Mouse (Mus musculus) kidney, postnatal 4 days (tissue): ENCODE results near the gene Ctps2.

Experiments
- DNase-seq, 2 experiments: peaks; one replicate each; pipeline ENCODE4 v3.0.0; 2021; ENCODE audit warnings: mixed read lengths in 2 of 2

Ctps2 gene

GRCm38 (mm10) chrX:162900938-162901337 is at the start of gene Ctps2:
Gene Ctps2, plus strand, starts transcription at chrX:162901238.
- DNase-seq, result no peak

DNA sequence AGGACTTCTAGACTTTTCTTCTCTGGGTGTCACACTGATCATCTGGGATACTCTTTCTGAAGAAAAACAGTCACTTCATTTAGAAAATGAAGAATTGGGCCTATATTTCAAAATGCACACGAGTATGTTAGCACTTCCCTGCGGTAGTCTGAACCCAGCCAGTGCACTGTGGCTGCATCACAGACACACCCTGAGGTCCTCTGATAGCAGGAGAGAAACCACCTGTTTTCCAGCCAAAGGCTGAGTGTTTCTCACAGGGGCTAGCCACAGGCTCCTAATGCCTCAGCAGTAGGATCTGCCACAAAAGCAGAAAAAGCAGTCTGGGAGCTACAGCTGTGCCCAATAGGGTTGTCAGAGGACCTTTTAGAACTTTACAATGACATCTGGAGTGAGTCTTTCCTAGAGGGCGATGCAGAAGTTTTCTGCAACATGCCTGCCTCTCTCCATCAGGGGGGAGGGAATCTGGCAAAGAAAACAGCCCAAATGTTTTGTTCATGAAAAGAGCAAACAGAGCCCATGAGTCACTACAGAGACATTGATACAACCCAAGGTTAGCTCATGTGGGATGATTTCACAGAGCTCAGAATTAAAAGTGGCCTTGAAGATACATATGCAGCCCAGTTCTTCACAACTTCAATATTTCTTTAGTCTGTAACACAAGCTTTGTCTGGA is 32.6 kb upstream of the Ctps2 start:
- no peak for DNase-seq

DNA sequence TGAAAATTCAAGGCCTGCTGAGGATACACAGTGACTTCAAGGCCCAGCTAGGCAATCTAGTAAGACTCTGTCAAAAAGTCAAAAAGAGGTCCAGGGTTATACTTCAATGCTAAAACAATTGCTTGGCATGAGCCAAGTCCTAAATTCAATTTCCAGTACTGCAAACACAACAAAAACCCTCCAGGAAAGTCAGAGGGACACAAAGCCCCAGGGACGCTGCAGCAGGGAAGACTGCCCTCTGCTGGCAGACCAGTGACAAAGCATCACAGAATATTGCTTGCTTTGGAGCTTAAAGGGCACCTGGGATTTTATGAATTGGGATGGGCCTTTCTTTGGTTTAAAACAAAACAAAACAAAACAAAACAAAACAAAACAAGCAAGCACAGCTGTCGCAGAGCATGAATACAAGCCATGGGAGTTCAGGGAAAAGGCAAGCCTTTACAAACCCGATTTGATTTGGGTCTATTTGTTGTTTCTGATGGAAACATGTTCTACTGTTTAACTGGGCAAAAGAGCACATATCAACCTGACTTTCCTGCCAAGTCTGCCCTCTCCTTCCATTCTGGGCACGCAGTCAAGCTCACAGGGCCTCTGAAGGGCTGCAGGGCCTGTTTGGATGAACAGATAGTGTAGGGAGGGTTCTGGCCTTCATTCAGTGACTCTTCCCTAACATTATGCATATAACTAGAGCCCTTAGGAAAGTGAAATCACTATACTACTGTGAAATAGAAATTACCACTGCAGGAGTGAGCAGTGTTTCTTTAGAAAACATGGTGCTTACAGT is 29.1 kb upstream of the Ctps2 start:
- peak; percentile 26 to 37 for DNase-seq

DNA sequence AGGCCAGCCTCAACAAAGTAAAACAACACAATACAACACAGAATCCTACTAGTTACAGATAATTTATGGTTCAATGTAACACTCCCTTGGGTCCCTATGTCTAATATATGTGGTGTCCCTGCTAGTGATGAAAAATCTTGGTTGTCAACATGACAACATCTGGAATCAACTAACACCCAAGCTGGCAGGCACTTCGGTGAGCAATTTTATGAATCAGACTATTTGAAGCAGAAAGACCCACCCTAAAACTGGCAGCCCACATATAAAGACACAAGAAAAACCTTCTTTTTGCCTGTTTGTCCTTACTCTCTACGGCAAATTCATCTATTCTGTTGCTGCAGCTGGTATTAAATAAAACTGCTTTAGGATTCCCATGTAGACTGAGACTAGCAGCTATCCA is 27.3 kb upstream of the Ctps2 start:
- no peak for DNase-seq

DNA sequence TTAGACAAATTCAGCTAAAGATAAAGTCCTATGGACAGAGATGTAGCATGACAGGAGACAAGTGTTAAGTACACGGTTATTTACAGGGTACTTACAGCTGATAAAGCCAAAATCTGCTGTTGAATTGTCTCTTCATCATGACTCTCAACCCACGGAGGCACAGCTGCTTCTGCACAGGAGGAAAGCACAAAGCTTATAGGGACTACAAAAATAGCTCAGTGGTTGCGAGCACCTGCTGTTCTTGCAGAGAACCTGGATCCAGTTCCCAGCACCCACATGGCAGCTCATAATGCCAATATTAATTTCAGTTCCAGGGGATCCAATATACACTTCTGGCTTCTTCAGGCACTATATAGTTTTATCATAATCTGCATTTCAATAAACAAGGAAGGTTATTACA is 22.8 kb upstream of the Ctps2 start:
- DNase-seq, result no peak

DNA sequence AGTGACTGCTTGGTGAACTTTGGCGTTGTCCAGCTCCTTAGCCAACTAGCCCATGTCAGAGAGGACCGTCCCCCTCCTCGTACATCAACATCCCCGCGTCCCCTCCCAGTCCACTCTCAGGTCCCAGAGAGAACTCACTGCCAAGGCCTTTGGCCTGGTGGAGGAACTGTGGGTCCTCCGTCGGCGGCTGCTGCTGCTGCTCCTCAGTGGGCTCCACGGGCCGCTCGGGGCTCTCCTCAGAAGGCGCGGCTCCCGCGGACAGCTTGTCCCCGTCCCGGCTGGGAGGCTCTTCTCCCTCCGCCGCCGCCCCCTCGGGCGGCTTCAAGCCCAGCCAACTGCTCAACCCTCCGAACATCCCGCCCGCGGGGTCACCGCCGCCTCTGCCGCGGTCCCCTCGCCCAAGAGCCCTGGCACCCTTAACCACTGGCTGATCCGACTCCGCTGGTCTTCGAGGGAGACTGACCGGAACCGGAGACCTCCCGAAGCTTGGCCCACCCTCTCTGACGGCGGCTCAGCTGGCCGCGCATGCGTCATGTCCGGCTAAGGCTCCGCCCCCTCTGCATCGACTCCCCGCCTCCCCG is 13.0 kb upstream of the Ctps2 start, which contains the start of gene Syap1:
TSS of gene Syap1 (minus strand) at position 517 of the 581 bp plus-strand sequence.
- DNase-seq, result peak; percentile 91 to 92

GRCm38 (mm10) chrX:162888575-162889223 is 12.3 kb upstream of the Ctps2 start:
- peak in 1 of 2 experiments; percentile 3 for DNase-seq

DNA sequence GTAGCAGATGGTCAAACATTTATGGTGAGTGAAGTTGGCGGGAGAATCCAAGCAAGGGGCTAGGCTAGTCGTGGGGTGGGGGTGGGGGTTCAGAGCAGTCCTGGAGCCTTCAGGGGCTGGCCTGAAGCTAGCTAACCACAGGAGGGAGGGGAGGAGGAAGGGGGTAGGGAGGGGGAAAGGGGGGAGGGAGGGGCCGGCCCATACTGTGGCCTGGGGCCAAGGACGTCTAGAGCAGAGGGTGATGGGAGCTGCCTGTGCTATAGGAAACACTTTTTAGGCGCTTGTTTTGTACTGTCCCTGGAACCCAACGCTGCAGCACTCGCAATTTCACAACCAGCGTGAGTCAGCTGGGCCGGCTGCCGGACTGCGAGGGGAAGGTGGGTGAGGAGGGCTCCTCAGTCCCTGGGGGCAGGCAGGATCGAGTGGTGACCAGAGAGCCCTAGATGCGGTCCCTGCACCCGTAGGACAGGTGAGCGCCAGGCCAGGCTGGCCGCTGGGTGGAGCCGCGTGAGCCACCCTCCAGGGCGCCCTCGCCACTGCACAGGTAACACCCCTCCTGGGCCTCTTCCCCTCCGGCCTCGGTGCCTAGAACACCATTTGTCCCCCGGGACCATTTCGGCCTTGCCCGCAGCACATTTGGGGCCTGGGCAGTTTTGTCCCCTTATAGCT is 467 bp downstream of the Ctps2 start:
- DNase-seq, result peak; percentile 65 to 74

DNA sequence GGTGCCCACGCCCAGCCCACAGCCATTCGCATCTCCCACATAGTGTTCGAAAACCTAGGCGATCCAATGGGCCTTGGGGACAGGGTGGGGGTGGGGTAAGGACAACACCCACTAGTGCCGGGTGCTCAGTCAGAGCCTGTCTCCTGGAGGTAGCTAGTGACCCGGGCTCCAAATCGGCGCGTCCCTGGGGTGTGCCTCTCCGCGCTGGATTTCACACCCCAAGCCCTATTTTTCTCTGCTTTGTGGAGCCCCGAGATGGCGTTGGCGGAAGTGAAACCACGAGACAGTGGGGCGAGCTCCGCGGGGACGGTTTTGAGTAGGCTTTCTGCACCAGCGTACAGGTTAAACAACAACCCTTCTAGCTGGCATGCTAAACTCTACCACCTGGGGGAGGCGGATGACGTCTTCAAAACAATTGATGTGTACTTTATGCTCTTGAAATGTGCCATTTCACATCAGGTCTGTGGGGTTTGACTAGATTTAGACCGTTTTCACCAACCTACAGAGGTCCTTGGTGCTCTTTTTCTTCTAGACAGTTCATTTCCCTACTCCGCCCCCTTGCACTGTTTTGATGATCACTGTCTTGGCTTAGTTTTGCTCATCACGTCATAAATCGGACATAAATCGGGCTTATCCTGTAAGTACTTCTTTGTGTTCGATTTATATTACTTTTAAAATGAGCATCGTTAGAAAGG is 1.1 kb downstream of the Ctps2 start:
- DNase-seq, result peak; percentile 46 to 69

GRCm38 (mm10) chrX:162907554-162907953 is 6.5 kb downstream of the Ctps2 start:
- DNase-seq, result no peak

DNA sequence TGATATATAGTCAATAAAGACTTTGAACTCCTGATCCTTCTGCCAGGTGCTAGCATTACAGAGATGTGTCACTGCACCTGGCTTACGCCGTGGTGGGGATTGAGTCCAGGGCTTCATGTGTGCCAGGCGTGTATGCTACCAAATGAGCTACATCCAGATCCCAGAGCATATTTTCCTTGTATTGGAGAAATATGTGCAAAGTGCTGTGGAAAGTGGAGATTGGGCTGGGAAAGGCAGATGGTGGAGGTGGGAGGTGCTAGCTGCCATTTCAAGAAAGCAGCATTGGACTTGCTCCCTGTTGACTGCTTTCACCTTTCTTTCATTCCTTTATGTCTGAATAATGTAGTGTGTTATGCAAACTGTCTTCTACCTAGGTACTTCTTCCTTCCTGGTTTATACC is 12.6 kb downstream of the Ctps2 start:
- no peak for DNase-seq

GRCm38 (mm10) chrX:162915697-162916096 is 14.7 kb downstream of the Ctps2 start:
- peak; percentile 71 to 72 for DNase-seq

GRCm38 (mm10) chrX:162921487-162922125 is 20.6 kb downstream of the Ctps2 start:
- peak in 1 of 2 experiments; percentile 2 for DNase-seq

GRCm38 (mm10) chrX:162931467-162931866 is 30.4 kb downstream of the Ctps2 start:
- no peak for DNase-seq

DNA sequence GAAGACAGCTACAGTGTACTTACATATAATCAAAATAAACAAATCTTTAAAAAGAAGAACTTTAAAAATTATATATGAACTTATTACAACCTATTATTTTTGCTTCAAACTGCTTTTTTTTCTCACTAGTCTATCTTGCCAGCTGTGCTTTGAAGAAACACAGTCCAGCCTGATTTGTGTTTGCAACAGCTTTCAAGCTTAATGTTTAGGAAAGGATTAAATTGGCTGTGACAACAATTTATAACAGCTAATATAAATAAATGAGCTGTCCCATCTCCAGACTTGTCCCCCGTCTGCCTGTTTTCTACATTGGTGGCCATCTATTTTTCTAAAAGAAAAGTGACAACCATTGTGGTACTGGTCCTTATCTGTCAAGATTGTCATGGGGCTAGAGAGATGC is 41.0 kb downstream of the Ctps2 start:
- DNase-seq, result no peak

- DNase-seq, result peak; percentile 30 to 34
These were observed 48.9 kb downstream of the Ctps2 start for GRCm38 (mm10) chrX:162949811-162950439.

- DNase-seq, result no peak
These were observed 56.9 kb downstream of the Ctps2 start for GRCm38 (mm10) chrX:162957921-162958320.

DNA sequence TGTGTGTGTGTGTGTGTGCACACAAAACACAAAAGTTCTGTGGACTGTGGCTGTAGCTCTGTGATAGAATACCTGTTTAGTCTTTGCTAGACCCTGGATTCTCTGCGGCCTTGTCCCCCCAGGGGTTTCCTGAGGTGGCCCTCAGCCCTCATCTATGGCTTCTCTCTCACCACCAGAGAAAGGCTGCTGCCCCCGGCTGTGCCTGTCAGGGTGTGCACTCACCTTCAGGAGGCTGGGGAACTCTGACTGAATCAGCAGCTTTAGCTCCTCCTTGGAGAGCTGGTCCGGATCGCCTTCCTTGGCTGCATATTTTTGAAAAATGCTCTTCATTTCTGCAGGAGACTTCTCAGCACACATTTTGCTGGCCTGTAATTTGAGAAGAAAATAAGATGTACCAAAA is 62.8 kb downstream of the Ctps2 start:
- peak; percentile 10 to 18 for DNase-seq

DNA sequence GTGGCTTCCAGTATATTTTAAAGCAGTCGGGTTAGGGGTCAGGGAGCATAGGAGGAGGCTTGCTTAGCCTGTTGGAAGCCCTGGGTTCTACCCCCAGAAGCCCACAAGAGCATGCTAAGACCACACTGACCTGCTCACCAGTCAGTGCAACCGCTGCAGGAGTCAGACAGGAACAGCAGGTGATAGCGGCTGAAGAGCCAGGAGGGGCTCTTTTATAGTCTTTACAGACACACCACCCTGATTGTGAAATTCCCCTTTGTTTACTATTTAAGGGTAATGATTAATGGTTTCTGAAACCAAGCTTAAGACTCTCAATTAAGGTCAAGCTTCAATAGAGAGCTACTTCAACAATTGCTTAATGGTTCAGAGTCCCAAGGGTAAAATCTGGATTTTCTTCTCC is 63.3 kb downstream of the Ctps2 start, which contains the start of gene S100g:
TSS of gene S100g (minus strand) at position 217 of the 400 bp plus-strand sequence.
- peak in 1 of 2 experiments; percentile 17 for DNase-seq

- DNase-seq, result no peak
These were observed 66.4 kb downstream of the Ctps2 start for GRCm38 (mm10) chrX:162967456-162967855.

DNA sequence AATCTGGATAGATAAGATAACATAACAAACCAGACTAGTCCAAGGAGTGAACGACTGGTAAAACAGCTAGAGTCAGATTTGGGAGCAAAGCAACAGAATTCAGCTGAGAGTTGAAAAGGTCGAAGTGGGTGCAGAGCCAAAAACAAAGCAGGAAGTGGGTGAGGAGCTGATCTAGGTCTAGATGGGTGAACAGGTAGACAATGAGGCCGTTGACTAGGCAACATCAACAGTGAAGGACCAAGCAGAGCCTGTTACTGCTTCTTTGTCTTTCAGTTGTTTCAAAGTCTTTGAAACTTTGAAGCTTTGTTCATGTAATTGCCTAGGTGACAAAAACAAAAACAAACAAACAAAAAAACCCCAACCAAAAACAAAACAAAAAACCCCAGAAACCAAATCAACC is 75.2 kb downstream of the Ctps2 start:
- DNase-seq, result no peak
